Mouse (Mus musculus) erythroblast, embryonic 14.5 days (primary cell): Measurements from ENCODE around the gene Cercam. TPM values are rescaled to one million over a fixed set of nuclear protein-coding genes. Genes with fewer than 3 reads are reported as not detected.
A peak's percentile ranks its signal among the peaks of the same experiment; 100 is the strongest.

Experiments
- H3K27me3 ChIP-seq: 2 replicates; pipeline ENCODE4 v1.6.1; 2012; ENCODE audit warnings: inconsistent platforms; ENCODE audit not compliant: control insufficient read depth
- H3K36me3 ChIP-seq: 2 replicates; pipeline ENCODE4 v1.6.1; 2012; ENCODE audit warnings: mild to moderate bottlenecking, inconsistent platforms; ENCODE audit not compliant: control insufficient read depth
- H3K4me1 ChIP-seq: 2 replicates; pipeline ENCODE4 v1.6.1; 2012; ENCODE audit warnings: inconsistent platforms; ENCODE audit not compliant: control insufficient read depth
- H3K4me3 ChIP-seq: replicated peaks from 2 replicates; pipeline ENCODE3; 2012; ENCODE audit warnings: moderate library complexity, mild to moderate bottlenecking, inconsistent platforms
- H3K9me3 ChIP-seq: 2 replicates; pipeline ENCODE4 v1.6.1; 2012; ENCODE audit warnings: low read length, inconsistent platforms, mixed read lengths; ENCODE audit not compliant: control insufficient read depth
- GATA1 ChIP-seq: IDR thresholded peaks from 2 replicates; pipeline ENCODE4 v1.6.1; 2012; ENCODE audit warnings: low read length, inconsistent platforms, mixed read lengths
- TAL1 ChIP-seq: IDR thresholded peaks from 3 replicates; pipeline ENCODE4 v1.6.1; 2012; ENCODE audit warnings: low read length, inconsistent platforms, mixed read lengths
- polyA plus RNA-seq: library from polyadenylated mRNA; stranded (reverse); fragments of >175 nt; gene quantifications from 2 replicates; pipeline ENCODE4 v1.2.3, GENCODE M21; 2012

Cercam gene
- 17.8 and 25.1 TPM in 2 replicates for polyA plus RNA-seq

GRCm38 (mm10) chr2:29868949-29869645 lies at the start of gene Cercam:
Gene Cercam (plus strand): TSS chr2:29869164.
- peak within 1 kb of the TSS; percentile 95 for H3K4me3 ChIP-seq
- no peak for TF ChIP-seq GATA1
- TF ChIP-seq TAL1, result no peak
- H3K4me1 ChIP-seq, result peaks cover 66% of the 10 kb centered on the region

GRCm38 (mm10) chr2:29819363-29819762 lies 49.6 kb upstream of the Cercam start:
- no peak for TF ChIP-seq GATA1
- TF ChIP-seq TAL1, result no peak
- Histone ChIP-seq H3K9me3 (no peaks in the 10 kb centered on the region), H3K36me3 (peaks cover under 1% of the 10 kb centered on the region; the same call in 1 of the 2 replicates), H3K4me1 (peaks cover 23% of the 10 kb centered on the region), H3K27me3 (no peaks in the 10 kb centered on the region), H3K4me3 (no peak overlapping the region)

More at GRCm38 (mm10) chr2:29868949-29869645, at the start of gene Cercam:
- H3K27me3 ChIP-seq, result peaks cover 3% of the 10 kb centered on the region; the same call in 1 of the 2 replicates
- peaks cover 40% of the 10 kb centered on the region for H3K36me3 ChIP-seq
- H3K9me3 ChIP-seq, result no peaks in the 10 kb centered on the region

- Histone ChIP-seq H3K4me1 (peaks cover 23% of the 10 kb centered on the region), H3K36me3 (no peaks in the 10 kb centered on the region; the same call in 1 of the 2 replicates), H3K27me3 (no peaks in the 10 kb centered on the region), H3K4me3 (peak within 1 kb of the TSS; percentile 61), H3K9me3 (no peaks in the 10 kb centered on the region)
- TF ChIP-seq GATA1, result no peak
- TF ChIP-seq TAL1, result no peak
These were observed 48.7 kb upstream of the Cercam start, which contains the start of gene Urm1 for GRCm38 (mm10) chr2:29820025-29820817. Gene Urm1 (plus strand): TSS chr2:29820075.

GRCm38 (mm10) chr2:29826318-29826925 lies 42.5 kb upstream of the Cercam start:
- H3K4me3 ChIP-seq, result peak overlapping the region; percentile 79
- TF ChIP-seq GATA1 (peak; percentile 52; the same call in 1 of the 2 replicates), TAL1 (no peak)
- no peaks in the 10 kb centered on the region for H3K9me3 ChIP-seq
- no peaks in the 10 kb centered on the region for H3K27me3 ChIP-seq
- H3K36me3 ChIP-seq, result peaks cover 10% of the 10 kb centered on the region
- H3K4me1 ChIP-seq, result peaks cover 29% of the 10 kb centered on the region

- Histone ChIP-seq H3K36me3 (peaks cover 16% of the 10 kb centered on the region), H3K27me3 (no peaks in the 10 kb centered on the region), H3K4me3 (peak overlapping the region; percentile 79), H3K9me3 (no peaks in the 10 kb centered on the region), H3K4me1 (peaks cover 29% of the 10 kb centered on the region)
- TF ChIP-seq GATA1 (no peak), TAL1 (no peak)
These were observed 41.8 kb upstream of the Cercam start for GRCm38 (mm10) chr2:29826926-29827708.

GRCm38 (mm10) chr2:29827709-29828024 lies 41.3 kb upstream of the Cercam start:
- Histone ChIP-seq H3K9me3 (no peaks in the 10 kb centered on the region), H3K4me3 (peak overlapping the region; percentile 79), H3K27me3 (no peaks in the 10 kb centered on the region), H3K4me1 (peaks cover 29% of the 10 kb centered on the region), H3K36me3 (peaks cover 19% of the 10 kb centered on the region)
- no peak for TF ChIP-seq TAL1
- TF ChIP-seq GATA1, result no peak

- no peak overlapping the region for H3K4me3 ChIP-seq
- H3K4me1 ChIP-seq, result peaks cover 24% of the 10 kb centered on the region
- no peaks in the 10 kb centered on the region for H3K9me3 ChIP-seq
- no peaks in the 10 kb centered on the region for H3K27me3 ChIP-seq
- TF ChIP-seq TAL1 (no peak), GATA1 (no peak)
- peaks cover 45% of the 10 kb centered on the region for H3K36me3 ChIP-seq
These were observed 37.9 kb upstream of the Cercam start for GRCm38 (mm10) chr2:29831106-29831505.

GRCm38 (mm10) chr2:29833796-29834195 lies 35.2 kb upstream of the Cercam start:
- H3K9me3 ChIP-seq, result no peaks in the 10 kb centered on the region
- H3K4me1 ChIP-seq, result peaks cover 4% of the 10 kb centered on the region
- no peak overlapping the region for H3K4me3 ChIP-seq
- peaks cover 60% of the 10 kb centered on the region for H3K36me3 ChIP-seq
- TF ChIP-seq TAL1 (no peak), GATA1 (no peak)
- H3K27me3 ChIP-seq, result no peaks in the 10 kb centered on the region
